Mouse (Mus musculus) embryonic fibroblast, embryonic 13.5 days (primary cell): ENCODE data around the gene Twist1.

Experiments used
- CTCF ChIP-seq: IDR thresholded peaks from 2 replicates; pipeline ENCODE4 v1.5.1; 2011; ENCODE audit warnings: mild to moderate bottlenecking, control low read depth, low read length, moderate library complexity, borderline replicate concordance; ENCODE audit not compliant: insufficient read depth
- POLR2A ChIP-seq: IDR thresholded peaks from 2 replicates; pipeline ENCODE4 v1.6.1; 2011; ENCODE audit warnings: low read depth, mild to moderate bottlenecking, control low read depth, low read length, moderate library complexity

- TF ChIP-seq POLR2A (peak; percentile 87), CTCF (no peak)
Measured at GRCm38 (mm10) chr12:33957400-33958240, at the start of gene Twist1.
